Mouse (Mus musculus): ENCODE measurements around the gene Med9.

GRCm38 (mm10) chr11:60004716-60005115, 56.7 kb downstream of the Med9 start:
- TF ChIP-seq FLI1 (IDR thresholded peaks at IDR 0.05; ENCODE audit: low read length) (no peak), GATA1 (IDR thresholded peaks at IDR 0.05; ENCODE audit: borderline replicate concordance, low read length) (no peak)
